Comparison of ENCODE assay signal across 29 mouse cellular contexts in genomic region chr15:100449495-100449894, GRCm38 (mm10). TPM values are rescaled to one million over a fixed set of nuclear protein-coding genes. Genes with fewer than 3 reads are reported as not detected.
DNase-seq lines count a peak whose midpoint lies in the region; ATAC-seq and TF ChIP-seq lines count a peak whose summit lies in the region.
"Had no signal": no experiment of that assay in that cellular context is flagged by ENCODE, and none has a peak within 500 bp of the region (broad histone marks: within the 10 kb centered on the region; RNA-seq: fewer than 3 reads in every experiment).

No protein-coding gene starts in this region.

- no peaks in the 10 kb centered on the region for H3K79me2 ChIP-seq in macrophage (ENCODE audit: inconsistent target)

- peaks cover 26% of the 10 kb centered on the region for H3K4me1 ChIP-seq in bone marrow macrophage, adult 2 months (ENCODE audit: control insufficient read depth, insufficient read depth, low read length)
- H3K4me1 ChIP-seq in olfactory bulb, adult 2 months (ENCODE audit: control insufficient read depth, insufficient read depth, low read length), result peaks cover 7% of the 10 kb centered on the region; the same call in 1 of the 2 replicates
- no peaks in the 10 kb centered on the region for H3K4me1 ChIP-seq in kidney, embryonic 14.5 days (ENCODE audit: control insufficient read depth, insufficient read depth, low read length)
- H3K4me1 ChIP-seq in forebrain, embryonic 10.5 days, result no peaks in the 10 kb centered on the region
- H3K4me1 ChIP-seq: forebrain, embryonic 12.5 days; heart, embryonic 15.5 days had no signal

- no peak for TF ChIP-seq CTCF in bone marrow macrophage, adult 2 months (IDR thresholded peaks at IDR 0.05; ENCODE audit: low read depth, low read length)
- no peak for TF ChIP-seq CTCF in olfactory bulb, adult 2 months (IDR thresholded peaks at IDR 0.05; ENCODE audit: insufficient read depth, low read depth, low read length)

- no peaks in the 10 kb centered on the region for H3K36me3 ChIP-seq in macrophage (ENCODE audit: inconsistent target)
- H3K36me3 ChIP-seq in kidney, embryonic 14.5 days (ENCODE audit: control insufficient read depth, insufficient read depth, low read length), result no peaks in the 10 kb centered on the region
- H3K36me3 ChIP-seq in forebrain, embryonic 10.5 days (replicated peaks), result no peaks in the 10 kb centered on the region
- H3K36me3 ChIP-seq: forebrain, embryonic 12.5 days; forebrain, embryonic 15.5 days; G1E; heart, embryonic 12.5 days; heart, embryonic 15.5 days had no signal

- H3K27me3 ChIP-seq in kidney, embryonic 14.5 days (ENCODE audit: control insufficient read depth, insufficient read depth, low read length), result no peaks in the 10 kb centered on the region
- H3K27me3 ChIP-seq in forebrain, embryonic 10.5 days (ENCODE audit: poor library complexity, severe bottlenecking), result no peaks in the 10 kb centered on the region
- H3K27me3 ChIP-seq: CH12.LX; forebrain, embryonic 12.5 days; forebrain, embryonic 15.5 days; heart, embryonic 12.5 days; heart, embryonic 15.5 days had no signal

- no peak for TF ChIP-seq POLR2A in bone marrow macrophage, adult 2 months (IDR thresholded peaks at IDR 0.05; ENCODE audit: borderline replicate concordance, low read depth, low read length)
- TF ChIP-seq POLR2A in olfactory bulb, adult 2 months (IDR thresholded peaks at IDR 0.05; ENCODE audit: insufficient read depth, low read depth, low read length), result no peak

- no peak for ATAC-seq in kidney, embryonic 14.5 days (ENCODE audit: low FRiP score, low TSS enrichment)
- ATAC-seq: activated CD4-positive, CD25-positive, alpha-beta regulatory T cell, adult 4 months; forebrain, embryonic 15.5 days; hindbrain, postnatal 0 days; inflammation-experienced regulatory T-cells, adult 6 months had no signal

- H3K9ac ChIP-seq in kidney, embryonic 14.5 days (ENCODE audit: low read depth, low read length), result no peak overlapping the region
- H3K9ac ChIP-seq: forebrain, embryonic 12.5 days; forebrain, embryonic 15.5 days; heart, embryonic 12.5 days; heart, embryonic 15.5 days; hindbrain, embryonic 14.5 days had no signal

- H3K9me3 ChIP-seq in kidney, embryonic 14.5 days (ENCODE audit: control insufficient read depth, low read length), result no peaks in the 10 kb centered on the region
- H3K9me3 ChIP-seq in forebrain, embryonic 10.5 days, result no peaks in the 10 kb centered on the region
- H3K9me3 ChIP-seq: forebrain, embryonic 12.5 days; forebrain, embryonic 15.5 days; heart, embryonic 12.5 days; heart, embryonic 15.5 days had no signal

- H3K27ac ChIP-seq in bone marrow macrophage, adult 2 months (ENCODE audit: insufficient read depth, low read depth, low read length), result peak overlapping the region; percentile 97
- H3K27ac ChIP-seq in macrophage, result peak overlapping the region; percentile 83
- H3K27ac ChIP-seq in olfactory bulb, adult 2 months (ENCODE audit: insufficient read depth, low read depth, low read length), result peak overlapping the region; percentile 38; the same call in 1 of the 2 replicates
- no peak overlapping the region for H3K27ac ChIP-seq in kidney, embryonic 14.5 days (ENCODE audit: low read depth, low read length)
- H3K27ac ChIP-seq in forebrain, embryonic 10.5 days, result no peak overlapping the region
- H3K27ac ChIP-seq: forebrain, embryonic 12.5 days; forebrain, embryonic 15.5 days; heart, embryonic 15.5 days; hindbrain, embryonic 14.5 days; hindbrain, postnatal 0 days had no signal

- peak; percentile 28 for DNase-seq in A20 (ENCODE audit: low read depth, low spot score)
- DNase-seq in lung, postnatal 25 days (ENCODE audit: low spot score), result no peak
- no peak for DNase-seq in cerebellum, adult 11 months
- DNase-seq in forebrain, embryonic 10.5 days (ENCODE audit: extremely low spot score, low spot score), result no peak
- DNase-seq: adrenal gland, adult 8-10 months; adrenal gland, postnatal 25 days; cerebellum, adult 11-12 months; cerebellum, adult 8-10 months; cerebellum, postnatal 10 days; gastrocnemius, postnatal 25 days; heart, adult 18-20 months; heart, postnatal 10 days; heart, postnatal 36 days had no signal

- H3K4me3 ChIP-seq in bone marrow macrophage, adult 2 months (ENCODE audit: insufficient read depth, low read length), result no peak overlapping the region; the same call in 1 of the 2 replicates
- no peak overlapping the region for H3K4me3 ChIP-seq in macrophage (ENCODE audit: inconsistent target)
- no peak overlapping the region for H3K4me3 ChIP-seq in olfactory bulb, adult 2 months (ENCODE audit: insufficient read depth, low read depth, low read length)
- no peak overlapping the region for H3K4me3 ChIP-seq in kidney, embryonic 14.5 days (ENCODE audit: low read length)
- no peak overlapping the region for H3K4me3 ChIP-seq in forebrain, embryonic 10.5 days
- H3K4me3 ChIP-seq: forebrain, embryonic 12.5 days; forebrain, embryonic 15.5 days; heart, embryonic 12.5 days; heart, embryonic 15.5 days had no signal

- 90% methylated on average over 2 of the region's 3 CpGs for WGBS in macrophage (ENCODE audit: missing documents)
- 81% methylated on average over 3 of the region's 3 CpGs for WGBS in olfactory bulb, adult 2 months
- 78% methylated on average over 3 of the region's 3 CpGs for WGBS in kidney, embryonic 14.5 days
- WGBS in forebrain, embryonic 10.5 days, result 94% methylated on average over 3 of the region's 3 CpGs

- H3K4me2 ChIP-seq in kidney, embryonic 14.5 days (replicated peaks; ENCODE audit: low read depth, low read length), result no peak overlapping the region
- H3K4me2 ChIP-seq: forebrain, embryonic 12.5 days; forebrain, embryonic 15.5 days; heart, embryonic 12.5 days; heart, embryonic 15.5 days; hindbrain, embryonic 14.5 days had no signal

RNA-seq across cellular contexts. Expression of gene Letmd1, which starts 19.3 kb away (rescaled TPM):
- 41.7 and 45.7 TPM in 2 replicates for polyA plus RNA-seq in bone marrow macrophage, adult 2 months (2012; ENCODE audit: insufficient read depth, insufficient read length, missing spikeins)
- 10 to 100 TPM; 16.6 to 81.6 (median 39.3) TPM for total RNA-seq in macrophage (2018; cell fraction: chromatin; rRNA removed)
- 10 to 100 TPM; 26.6 to 41.2 (median 33.6) TPM for total RNA-seq in macrophage (2018; cell fraction: cytosol; rRNA removed)
- 10 to 100 TPM; 23.2 to 78.2 (median 37.0) TPM for total RNA-seq in macrophage (2018; cell fraction: nucleus; rRNA removed)
- 34.8 to 38.4 TPM (median 34.8 TPM) in 3 replicates for polyA plus RNA-seq in macrophage (2018)
- polyA plus RNA-seq in olfactory bulb, adult 2 months (2012; ENCODE audit: insufficient read depth, insufficient read length, low replicate concordance, missing spikeins), result not detected in 2 replicates
- polyA plus RNA-seq in kidney, embryonic 14.5 days (2014; fragmentation: Nextera tagmentation; extraction: Ambion mirVana), result 19.2 and 25.4 TPM in 2 replicates
- polyA plus RNA-seq in forebrain, embryonic 10.5 days (2016; fragmentation: Nextera tagmentation; extraction: Ambion mirVana), result 39.5 and 41.3 TPM in 2 replicates

RNA-seq across cellular contexts. Expression of gene Slc11a2, which starts 24.6 kb away (rescaled TPM):
- 64.3 and 68.0 TPM in 2 replicates for polyA plus RNA-seq in bone marrow macrophage, adult 2 months (2012; ENCODE audit: insufficient read depth, insufficient read length, missing spikeins)
- total RNA-seq in macrophage (2018; cell fraction: chromatin; rRNA removed), result 100 to 1,000 TPM; 115 to 395 (median 255) TPM
- total RNA-seq in macrophage (2018; cell fraction: cytosol; rRNA removed), result 100 to 1,000 TPM in 8 of 26 experiments, 10 to 100 TPM in 18; 48.5 to 121 (median 89.8) TPM
- 100 to 1,000 TPM in 25 of 26 experiments, 10 to 100 TPM in 1; 95.1 to 370 (median 188) TPM for total RNA-seq in macrophage (2018; cell fraction: nucleus; rRNA removed)
- 39.5 to 63.4 TPM (median 40.8 TPM) in 3 replicates for polyA plus RNA-seq in macrophage (2018)
- polyA plus RNA-seq in olfactory bulb, adult 2 months (2012; ENCODE audit: insufficient read depth, insufficient read length, low replicate concordance, missing spikeins), result not detected in 2 replicates
- 16.4 and 22.6 TPM in 2 replicates for polyA plus RNA-seq in kidney, embryonic 14.5 days (2014; fragmentation: Nextera tagmentation; extraction: Ambion mirVana)
- polyA plus RNA-seq in forebrain, embryonic 10.5 days (2016; fragmentation: Nextera tagmentation; extraction: Ambion mirVana), result 29.2 and 29.4 TPM in 2 replicates

RNA-seq across cellular contexts. Expression of gene Gm5475, which starts 27.5 kb away (rescaled TPM):
- polyA plus RNA-seq in bone marrow macrophage, adult 2 months (2012; ENCODE audit: insufficient read depth, insufficient read length, missing spikeins), result not detected in 2 replicates
- 1 to 10 TPM in 2 of 26 experiments, under 1 TPM in 14, not detected in 10; 0.25 to 1.3 (median 0.50) TPM for total RNA-seq in macrophage (2018; cell fraction: chromatin; rRNA removed)
- under 1 TPM in 17 of 26 experiments, not detected in 9; 0.03 to 0.28 (median 0.10) TPM for total RNA-seq in macrophage (2018; cell fraction: cytosol; rRNA removed)
- 1 to 10 TPM in 7 of 26 experiments, under 1 TPM in 16, not detected in 3; 0.29 to 2.7 (median 0.68) TPM for total RNA-seq in macrophage (2018; cell fraction: nucleus; rRNA removed)
- polyA plus RNA-seq in macrophage (2018), result not detected in 3 replicates
- polyA plus RNA-seq in olfactory bulb, adult 2 months (2012; ENCODE audit: insufficient read depth, insufficient read length, low replicate concordance, missing spikeins), result not detected in 2 replicates
- polyA plus RNA-seq in kidney, embryonic 14.5 days (2014; fragmentation: Nextera tagmentation; extraction: Ambion mirVana), result 0.14 TPM in 1 of 2 replicates, not detected in the other
- polyA plus RNA-seq in forebrain, embryonic 10.5 days (2016; fragmentation: Nextera tagmentation; extraction: Ambion mirVana), result 0.05 TPM in 1 of 2 replicates, not detected in the other
- total RNA-seq: adrenal gland, postnatal 25 days; CH12.LX; gastrocnemius, postnatal 25 days; heart, adult 18-20 months; heart, postnatal 10 days; heart, postnatal 36 days; hindbrain, postnatal 0 days had no signal
- polyA plus RNA-seq: embryonic facial prominence, embryonic 14.5 days; G1E; heart, embryonic 12.5 days; heart, embryonic 15.5 days; hindbrain, embryonic 11.5 days had no signal

RNA-seq across cellular contexts. Expression of gene Csrnp2, which starts 45.8 kb away (rescaled TPM):
- 2.2 and 2.8 TPM in 2 replicates for polyA plus RNA-seq in bone marrow macrophage, adult 2 months (2012; ENCODE audit: insufficient read depth, insufficient read length, missing spikeins)
- 1 to 10 TPM in 17 of 26 experiments, under 1 TPM in 9; 0.41 to 6.4 (median 1.7) TPM for total RNA-seq in macrophage (2018; cell fraction: chromatin; rRNA removed)
- 1 to 10 TPM in 22 of 26 experiments, under 1 TPM in 4; 0.61 to 4.1 (median 2.3) TPM for total RNA-seq in macrophage (2018; cell fraction: cytosol; rRNA removed)
- 1 to 10 TPM in 22 of 26 experiments, under 1 TPM in 4; 0.77 to 6.2 (median 1.9) TPM for total RNA-seq in macrophage (2018; cell fraction: nucleus; rRNA removed)
- 1.7 to 2.1 TPM (median 1.8 TPM) in 3 replicates for polyA plus RNA-seq in macrophage (2018)
- not detected in 2 replicates for polyA plus RNA-seq in olfactory bulb, adult 2 months (2012; ENCODE audit: insufficient read depth, insufficient read length, low replicate concordance, missing spikeins)
- polyA plus RNA-seq in kidney, embryonic 14.5 days (2014; fragmentation: Nextera tagmentation; extraction: Ambion mirVana), result 14.5 and 18.6 TPM in 2 replicates
- polyA plus RNA-seq in forebrain, embryonic 10.5 days (2016; fragmentation: Nextera tagmentation; extraction: Ambion mirVana), result 17.0 and 17.2 TPM in 2 replicates

Comparison
In these comparisons a context has a peak if more than half of its experiments do, and no peak if none do; other contexts are left out.
1. H3K27ac ChIP-seq: peak in bone marrow macrophage, adult 2 months (single experiment), macrophage (single experiment) and olfactory bulb, adult 2 months (single experiment); none in kidney, embryonic 14.5 days (single experiment) and forebrain, embryonic 10.5 days (single experiment).